16 mouse cellular contexts compared by ENCODE assay signal in the genomic region with DNA sequence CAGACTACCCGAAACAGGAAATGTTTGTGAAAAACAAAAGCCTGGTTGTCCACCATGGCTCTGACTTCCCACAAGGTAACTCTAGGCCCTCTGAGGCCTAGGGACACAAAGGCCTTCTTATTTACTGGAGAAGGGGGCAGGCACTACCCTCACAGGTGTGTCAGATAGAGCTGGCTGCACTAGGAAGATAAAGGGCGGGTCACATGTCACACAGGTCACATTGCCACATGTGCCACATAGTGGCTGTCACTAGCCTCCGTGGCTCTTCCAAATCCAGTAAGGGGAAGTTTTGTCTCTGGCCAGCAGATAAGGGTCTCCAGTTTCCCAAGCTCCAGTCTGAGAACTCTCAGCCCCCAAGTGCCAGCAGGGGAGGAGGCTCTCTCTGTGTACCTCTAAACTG. TPM values are rescaled to one million over a fixed set of nuclear protein-coding genes. Genes with fewer than 3 reads are reported as not detected.
DNase-seq lines count a peak whose midpoint lies in the region; ATAC-seq and TF ChIP-seq lines count a peak whose summit lies in the region.
"Had no signal": no experiment of that assay in that cellular context is flagged by ENCODE, and none has a peak within 500 bp of the region (broad histone marks: within the 10 kb centered on the region; RNA-seq: fewer than 3 reads in every experiment).

No protein-coding gene starts in this region.

- DNase-seq in G1E (ENCODE audit: low spot score) = peak; percentile 52
- peak; percentile 15 for DNase-seq in c-Kit-negative CD71-positive TER-119-positive erythroid progenitor cells, embryonic 14.5 days (ENCODE audit: low read depth, low spot score)
- DNase-seq in lung, postnatal 4 days = no peak
- no peak for DNase-seq in hindbrain, postnatal 0 days (ENCODE audit: low spot score)
- DNase-seq in ovary, postnatal 14 days (ENCODE audit: low spot score) = no peak
- no peak for DNase-seq in gastrocnemius, postnatal 4 days (ENCODE audit: low spot score in 2 of 2)
- DNase-seq: adrenal gland, postnatal 36 days; cerebellum, postnatal 25 days; forebrain, postnatal 0 days; lung, postnatal 10 days had no signal

- no peak for TF ChIP-seq CTCF in G1E (IDR thresholded peaks at IDR 0.05; ENCODE audit: low read depth, low read length)
- TF ChIP-seq CTCF in hindbrain, postnatal 0 days (IDR thresholded peaks at IDR 0.05; ENCODE audit: low read depth) = no peak

- no peak overlapping the region for H3K9ac ChIP-seq in intestine, embryonic 16.5 days (ENCODE audit: low read depth, low read length)
- no peak overlapping the region for H3K9ac ChIP-seq in liver, embryonic 16.5 days (ENCODE audit: low read depth, low read length)
- no peak overlapping the region for H3K9ac ChIP-seq in hindbrain, postnatal 0 days (replicated peaks; ENCODE audit: low read length)
- H3K9ac ChIP-seq: forebrain, postnatal 0 days; heart, embryonic 13.5 days had no signal

- peak overlapping the region; percentile 28; the same call in 1 of the 2 replicates for H3K4me3 ChIP-seq in G1E (ENCODE audit: low read depth, low read length)
- H3K4me3 ChIP-seq in intestine, embryonic 16.5 days (ENCODE audit: low read length) = no peak overlapping the region
- H3K4me3 ChIP-seq in liver, embryonic 16.5 days (ENCODE audit: low read depth, low read length) = no peak overlapping the region
- H3K4me3 ChIP-seq in hindbrain, postnatal 0 days (ENCODE audit: low read length) = no peak overlapping the region
- H3K4me3 ChIP-seq: heart, embryonic 13.5 days; hindbrain, embryonic 10.5 days; left cerebral cortex, adult 2 months had no signal

- ATAC-seq in G1E (ENCODE audit: extremely low read depth, insufficient number of reproducible peaks, low FRiP score, poor library complexity, severe bottlenecking) = peak; percentile 86
- peak; percentile 47 for ATAC-seq in intestine, embryonic 16.5 days
- peak; percentile 83 for ATAC-seq in liver, embryonic 16.5 days (ENCODE audit: low read depth)
- ATAC-seq in hindbrain, postnatal 0 days = no peak
- ATAC-seq: forebrain, postnatal 0 days had no signal

- peaks cover 30% of the 10 kb centered on the region for H3K4me1 ChIP-seq in G1E (ENCODE audit: insufficient read depth, low read depth, low read length)
- peaks cover 6% of the 10 kb centered on the region for H3K4me1 ChIP-seq in intestine, embryonic 16.5 days (ENCODE audit: control insufficient read depth, insufficient read depth, low read length)
- peaks cover 12% of the 10 kb centered on the region for H3K4me1 ChIP-seq in liver, embryonic 16.5 days (ENCODE audit: control insufficient read depth, low read depth, low read length)
- no peaks in the 10 kb centered on the region for H3K4me1 ChIP-seq in hindbrain, postnatal 0 days (ENCODE audit: insufficient read depth, low read length)

- no peak overlapping the region for H3K4me2 ChIP-seq in intestine, embryonic 16.5 days (ENCODE audit: low read depth, low read length)
- no peak overlapping the region for H3K4me2 ChIP-seq in liver, embryonic 16.5 days (ENCODE audit: low read depth, low read length)
- H3K4me2 ChIP-seq in hindbrain, postnatal 0 days (ENCODE audit: low read depth, low read length) = no peak overlapping the region
- H3K4me2 ChIP-seq: heart, embryonic 13.5 days; midbrain, embryonic 11.5 days had no signal

- H3K27me3 ChIP-seq in G1E (ENCODE audit: insufficient read depth, low read length) = no peaks in the 10 kb centered on the region; the same call in 1 of the 2 replicates
- no peaks in the 10 kb centered on the region for H3K27me3 ChIP-seq in intestine, embryonic 16.5 days (replicated peaks; ENCODE audit: control insufficient read depth, insufficient read depth, low read length)
- H3K27me3 ChIP-seq in liver, embryonic 16.5 days (ENCODE audit: control insufficient read depth, insufficient read depth, low read depth, low read length) = no peaks in the 10 kb centered on the region
- no peaks in the 10 kb centered on the region for H3K27me3 ChIP-seq in hindbrain, postnatal 0 days (ENCODE audit: insufficient read depth, low read length)
- H3K27me3 ChIP-seq: heart, embryonic 13.5 days had no signal

- WGBS in intestine, embryonic 16.5 days = 62% methylated on average over 3 of the region's 3 CpGs
- WGBS in liver, embryonic 16.5 days (ENCODE audit: insufficient replicate concordance) = 36% methylated on average over 3 of the region's 3 CpGs
- WGBS in hindbrain, postnatal 0 days = 88% methylated on average over 3 of the region's 3 CpGs

- H3K9me3 ChIP-seq in G1E (replicated peaks) = no peaks in the 10 kb centered on the region
- H3K9me3 ChIP-seq in intestine, embryonic 16.5 days (ENCODE audit: control insufficient read depth, low read length) = no peaks in the 10 kb centered on the region
- H3K9me3 ChIP-seq in liver, embryonic 16.5 days (replicated peaks; ENCODE audit: control insufficient read depth, low read length) = no peaks in the 10 kb centered on the region
- H3K9me3 ChIP-seq in hindbrain, postnatal 0 days (ENCODE audit: low read length) = no peaks in the 10 kb centered on the region
- H3K9me3 ChIP-seq: heart, embryonic 13.5 days; hindbrain, embryonic 10.5 days had no signal

- no peak overlapping the region for H3K27ac ChIP-seq in intestine, embryonic 16.5 days (ENCODE audit: low read length)
- H3K27ac ChIP-seq in liver, embryonic 16.5 days (ENCODE audit: low read length) = no peak overlapping the region
- H3K27ac ChIP-seq in hindbrain, postnatal 0 days = no peak overlapping the region
- H3K27ac ChIP-seq: heart, embryonic 13.5 days; hindbrain, embryonic 10.5 days; left cerebral cortex, adult 2 months had no signal

- H3K36me3 ChIP-seq in G1E (replicated peaks) = peaks cover 29% of the 10 kb centered on the region
- 0 out of 2 replicates have a peak, but pooled peaks cover 9% of the 10 kb centered on the region for H3K36me3 ChIP-seq in intestine, embryonic 16.5 days (ENCODE audit: control insufficient read depth, insufficient read depth, low read length)
- H3K36me3 ChIP-seq in liver, embryonic 16.5 days (ENCODE audit: control insufficient read depth, insufficient read depth) = peaks cover 2% of the 10 kb centered on the region; the same call in 1 of the 2 replicates
- H3K36me3 ChIP-seq in hindbrain, postnatal 0 days (ENCODE audit: insufficient read depth, low read length) = peaks cover 19% of the 10 kb centered on the region

RNA-seq across cellular contexts. Expression of a gene that starts 31.8 kb away (rescaled TPM):
- total RNA-seq in G1E (2014; fragmentation: Nextera tagmentation) (45.0 and 46.0 TPM in 2 replicates), G1E (2017) (27.5 and 28.8 TPM in 2 replicates)
- 24.2 and 31.6 TPM in 2 replicates for polyA plus RNA-seq in G1E (2012)
- polyA plus RNA-seq in intestine, embryonic 16.5 days (2015; fragmentation: Nextera tagmentation; extraction: Ambion mirVana) = 61.7 and 63.1 TPM in 2 replicates
- polyA plus RNA-seq in liver, embryonic 16.5 days (2015; fragmentation: Nextera tagmentation; extraction: Ambion mirVana) = 16.0 and 16.9 TPM in 2 replicates
- total RNA-seq in hindbrain, postnatal 0 days (2014; rRNA removed) = 39.8 and 45.4 TPM in 2 replicates
- polyA plus RNA-seq in hindbrain, postnatal 0 days (2015; fragmentation: Nextera tagmentation; extraction: Ambion mirVana) = 45.4 and 45.7 TPM in 2 replicates
- 10 to 100 TPM; 38.6 to 45.8 TPM for total RNA-seq in gastrocnemius, postnatal 4 days (2021)

RNA-seq across cellular contexts. Expression of a gene that starts 33.6 kb away (rescaled TPM):
- total RNA-seq in G1E (2014; fragmentation: Nextera tagmentation) = 29.6 and 32.5 TPM in 2 replicates
- 63.1 and 69.1 TPM in 2 replicates for total RNA-seq in G1E (2017)
- 54.8 and 58.4 TPM in 2 replicates for polyA plus RNA-seq in G1E (2012)
- polyA plus RNA-seq in intestine, embryonic 16.5 days (2015; fragmentation: Nextera tagmentation; extraction: Ambion mirVana) = 67.5 and 71.1 TPM in 2 replicates
- polyA plus RNA-seq in liver, embryonic 16.5 days (2015; fragmentation: Nextera tagmentation; extraction: Ambion mirVana) = 35.4 and 37.7 TPM in 2 replicates
- 34.0 and 35.9 TPM in 2 replicates for total RNA-seq in hindbrain, postnatal 0 days (2014; rRNA removed)
- 51.6 and 54.0 TPM in 2 replicates for polyA plus RNA-seq in hindbrain, postnatal 0 days (2015; fragmentation: Nextera tagmentation; extraction: Ambion mirVana)
- total RNA-seq in gastrocnemius, postnatal 4 days (2021) = 10 to 100 TPM; 38.3 to 39.1 TPM

Comparison
In these comparisons a context has a peak if more than half of its experiments do, and no peak if none do; other contexts are left out.
1. DNase-seq: peak in G1E (single experiment) and c-Kit-negative CD71-positive TER-119-positive erythroid progenitor cells, embryonic 14.5 days (single experiment); none in lung, postnatal 4 days (0 of 2), hindbrain, postnatal 0 days (single experiment), ovary, postnatal 14 days (single experiment) and gastrocnemius, postnatal 4 days (0 of 2).